ENCODE assay signal across 18 mouse cellular contexts in genomic region chr15:81248951-81249579, GRCm38 (mm10). TPM values are rescaled to one million over a fixed set of nuclear protein-coding genes. Genes with fewer than 3 reads are reported as not detected.
DNase-seq lines count a peak whose midpoint lies in the region; ATAC-seq and TF ChIP-seq lines count a peak whose summit lies in the region.
"Had no signal": no experiment of that assay in that cellular context is flagged by ENCODE, and none has a peak within 500 bp of the region (broad histone marks: within the 10 kb centered on the region; RNA-seq: fewer than 3 reads in every experiment).

No protein-coding gene starts in this region.

- peaks cover 3% of the 10 kb centered on the region; the same call in 1 of the 2 replicates for H3K36me3 ChIP-seq in liver, postnatal 0 days (replicated peaks; ENCODE audit: insufficient read depth, low read length)
- H3K36me3 ChIP-seq in liver, embryonic 12.5 days, result no peaks in the 10 kb centered on the region
- H3K36me3 ChIP-seq in stomach, embryonic 14.5 days (ENCODE audit: control insufficient read depth, insufficient read depth, low read length), result no peaks in the 10 kb centered on the region
- H3K36me3 ChIP-seq: heart, embryonic 13.5 days had no signal

- no peak for TF ChIP-seq EP300 in liver, postnatal 0 days (IDR thresholded peaks at IDR 0.05; ENCODE audit: low read depth)

- peak overlapping the region; percentile 83 for H3K27ac ChIP-seq in liver, postnatal 0 days (ENCODE audit: low read depth)
- no peak overlapping the region for H3K27ac ChIP-seq in liver, embryonic 12.5 days
- peak overlapping the region; percentile 36; the same call in 1 of the 2 replicates for H3K27ac ChIP-seq in embryonic fibroblast, embryonic 13.5 days (ENCODE audit: insufficient read depth, low read length)
- peak overlapping the region; percentile 58; the same call in 1 of the 2 replicates for H3K27ac ChIP-seq in stomach, embryonic 14.5 days (ENCODE audit: low read length)
- H3K27ac ChIP-seq: forebrain, embryonic 13.5 days; heart, embryonic 13.5 days had no signal

- DNase-seq in liver, postnatal 0 days, result no peak
- peak; percentile 62 for DNase-seq in kidney, adult 9 months
- DNase-seq in cerebellum, adult 9-11 months, result no peak
- DNase-seq in adrenal gland, postnatal 25 days, result no peak
- DNase-seq in cerebellum, postnatal 14 days, result no peak
- DNase-seq: cerebellum, postnatal 36 days; lung, embryonic 14.5 days; right cerebral cortex, adult 18-20 months; thymus, postnatal 36 days had no signal

- H3K4me2 ChIP-seq in liver, postnatal 0 days (ENCODE audit: low read depth, low read length), result no peak overlapping the region
- no peak overlapping the region for H3K4me2 ChIP-seq in liver, embryonic 12.5 days
- H3K4me2 ChIP-seq in stomach, embryonic 14.5 days (replicated peaks; ENCODE audit: low read depth, low read length), result no peak overlapping the region
- H3K4me2 ChIP-seq: forebrain, embryonic 13.5 days had no signal

- H3K27me3 ChIP-seq in liver, postnatal 0 days (ENCODE audit: insufficient read depth, low read length), result no peaks in the 10 kb centered on the region
- no peaks in the 10 kb centered on the region for H3K27me3 ChIP-seq in liver, embryonic 12.5 days (replicated peaks)
- no peaks in the 10 kb centered on the region for H3K27me3 ChIP-seq in stomach, embryonic 14.5 days (ENCODE audit: control insufficient read depth, insufficient read depth, low read length)
- H3K27me3 ChIP-seq: forebrain, embryonic 13.5 days; heart, embryonic 13.5 days had no signal

- H3K9me3 ChIP-seq in liver, postnatal 0 days (ENCODE audit: low read length), result peaks cover 5% of the 10 kb centered on the region; the same call in 1 of the 2 replicates
- no peaks in the 10 kb centered on the region for H3K9me3 ChIP-seq in liver, embryonic 12.5 days (replicated peaks)
- no peaks in the 10 kb centered on the region for H3K9me3 ChIP-seq in stomach, embryonic 14.5 days (ENCODE audit: control insufficient read depth, low read depth, low read length)

- no peak overlapping the region for H3K9ac ChIP-seq in liver, postnatal 0 days (replicated peaks)
- H3K9ac ChIP-seq in liver, embryonic 12.5 days, result no peak overlapping the region
- H3K9ac ChIP-seq in stomach, embryonic 14.5 days (replicated peaks; ENCODE audit: low read depth, low read length), result no peak overlapping the region
- H3K9ac ChIP-seq: forebrain, embryonic 13.5 days; heart, embryonic 13.5 days; lung, embryonic 14.5 days had no signal

- no peak for TF ChIP-seq POLR2A in embryonic fibroblast, embryonic 13.5 days (IDR thresholded peaks at IDR 0.05; ENCODE audit: low read depth, low read length)

- H3K4me1 ChIP-seq in liver, postnatal 0 days (ENCODE audit: insufficient read depth), result peaks cover 16% of the 10 kb centered on the region
- peaks cover 8% of the 10 kb centered on the region; the same call in 1 of the 2 replicates for H3K4me1 ChIP-seq in liver, embryonic 12.5 days
- peaks cover 17% of the 10 kb centered on the region for H3K4me1 ChIP-seq in embryonic fibroblast, embryonic 13.5 days (ENCODE audit: control insufficient read depth, insufficient read depth, low read length)
- H3K4me1 ChIP-seq in stomach, embryonic 14.5 days (ENCODE audit: control insufficient read depth, insufficient read depth, low read length), result peaks cover 14% of the 10 kb centered on the region

- no peak for ATAC-seq in liver, postnatal 0 days
- ATAC-seq in liver, embryonic 12.5 days, result no peak
- ATAC-seq in stomach, embryonic 14.5 days (ENCODE audit: insufficient number of reproducible peaks, insufficient read depth, low FRiP score, low read depth), result no peak
- ATAC-seq: forebrain, embryonic 13.5 days; hindbrain, embryonic 16.5 days had no signal

- H3K4me3 ChIP-seq in liver, postnatal 0 days (ENCODE audit: low read depth, low read length), result no peak overlapping the region
- H3K4me3 ChIP-seq in liver, embryonic 12.5 days, result no peak overlapping the region
- no peak overlapping the region for H3K4me3 ChIP-seq in embryonic fibroblast, embryonic 13.5 days (ENCODE audit: insufficient read depth, low read length)
- no peak overlapping the region for H3K4me3 ChIP-seq in stomach, embryonic 14.5 days (ENCODE audit: low read depth, low read length)
- H3K4me3 ChIP-seq: forebrain, embryonic 13.5 days; heart, embryonic 13.5 days; megakaryocyte, embryonic 14.5 days had no signal

- 73% methylated on average over 4 of the region's 4 CpGs for WGBS in liver, postnatal 0 days (ENCODE audit: insufficient replicate concordance)
- WGBS in liver, embryonic 12.5 days (ENCODE audit: insufficient replicate concordance), result 69% methylated on average over 4 of the region's 4 CpGs
- 85% methylated on average over 4 of the region's 4 CpGs for WGBS in stomach, embryonic 14.5 days

- no peak for TF ChIP-seq CTCF in liver, postnatal 0 days (IDR thresholded peaks at IDR 0.05; ENCODE audit: low read depth)
- no peak for TF ChIP-seq CTCF in embryonic fibroblast, embryonic 13.5 days (IDR thresholded peaks at IDR 0.05; ENCODE audit: borderline replicate concordance, insufficient read depth, low read length)

RNA-seq across cellular contexts. Expression of gene Mchr1, which starts 13.8 kb away (rescaled TPM):
- 0.12 and 0.17 TPM in 2 replicates for polyA plus RNA-seq in liver, postnatal 0 days (2015; fragmentation: Nextera tagmentation; extraction: Ambion mirVana)
- 0.19 TPM in 1 of 2 replicates, not detected in the other for polyA plus RNA-seq in liver, embryonic 12.5 days (2016; fragmentation: Nextera tagmentation; extraction: Ambion mirVana)
- polyA plus RNA-seq in embryonic fibroblast, embryonic 13.5 days (2011; ENCODE audit: insufficient read length, low read depth, missing spikeins), result 0.75 and 1.1 TPM in 2 replicates
- polyA plus RNA-seq in stomach, embryonic 14.5 days (2014; fragmentation: Nextera tagmentation; extraction: Ambion mirVana), result 0.26 and 1.0 TPM in 2 replicates
- total RNA-seq in adrenal gland, postnatal 25 days (2021), result 0.52 TPM in 1 of 2 replicates, not detected in the other
- total RNA-seq: granulocyte monocyte progenitor cell, adult 5-6 weeks; heart, postnatal 36 days had no signal

RNA-seq across cellular contexts. Expression of gene Mrtfa, which starts 58.5 kb away (rescaled TPM):
- polyA plus RNA-seq in liver, postnatal 0 days (2015; fragmentation: Nextera tagmentation; extraction: Ambion mirVana), result 4.3 and 4.5 TPM in 2 replicates
- polyA plus RNA-seq in liver, embryonic 12.5 days (2016; fragmentation: Nextera tagmentation; extraction: Ambion mirVana), result 8.0 and 8.7 TPM in 2 replicates
- polyA plus RNA-seq in embryonic fibroblast, embryonic 13.5 days (2011; ENCODE audit: insufficient read length, low read depth, missing spikeins), result 36.6 and 38.4 TPM in 2 replicates
- 36.1 and 39.3 TPM in 2 replicates for polyA plus RNA-seq in stomach, embryonic 14.5 days (2014; fragmentation: Nextera tagmentation; extraction: Ambion mirVana)
- total RNA-seq in adrenal gland, postnatal 25 days (2021), result 27.2 and 27.4 TPM in 2 replicates
